9 mouse cellular contexts compared by ENCODE assay signal in genomic region chr8:120505619-120506310, GRCm38 (mm10).
DNase-seq lines count a peak whose midpoint lies in the region; ATAC-seq and TF ChIP-seq lines count a peak whose summit lies in the region.
"Had no signal": no experiment of that assay in that cellular context is flagged by ENCODE, and none has a peak within 500 bp of the region (broad histone marks: within the 10 kb centered on the region; RNA-seq: fewer than 3 reads in every experiment).

No protein-coding gene starts in this region.

- no peak for TF ChIP-seq POLR2A in liver, adult 2 months (IDR thresholded peaks at IDR 0.05; ENCODE audit: extremely low read depth, insufficient read depth, low read length)
- TF ChIP-seq POLR2A in lung, adult 2 months (IDR thresholded peaks at IDR 0.05; ENCODE audit: borderline replicate concordance, extremely low read depth, low read depth, low read length), result no peak

- peaks cover 31% of the 10 kb centered on the region for H3K4me1 ChIP-seq in liver, adult 2 months (ENCODE audit: control insufficient read depth, insufficient read depth, low read length)
- peaks cover 82% of the 10 kb centered on the region for H3K4me1 ChIP-seq in embryonic facial prominence, embryonic 15.5 days
- peaks cover 91% of the 10 kb centered on the region for H3K4me1 ChIP-seq in hindbrain, embryonic 15.5 days (replicated peaks)
- H3K4me1 ChIP-seq in midbrain, postnatal 0 days (ENCODE audit: insufficient read depth, low read length), result peaks cover 45% of the 10 kb centered on the region
- H3K4me1 ChIP-seq in lung, adult 2 months (ENCODE audit: control insufficient read depth, insufficient read depth, low read length), result peaks cover 45% of the 10 kb centered on the region

- H3K4me3 ChIP-seq in liver, adult 2 months (ENCODE audit: insufficient read depth, low read depth, low read length), result no peak overlapping the region
- H3K4me3 ChIP-seq in embryonic facial prominence, embryonic 15.5 days (replicated peaks), result 0 out of 2 replicates have a peak overlapping the region, but pooled peaks have one; percentile 19
- H3K4me3 ChIP-seq in hindbrain, embryonic 15.5 days, result peak overlapping the region; percentile 11; the same call in 1 of the 2 replicates
- H3K4me3 ChIP-seq in midbrain, postnatal 0 days (ENCODE audit: low read depth, low read length), result no peak overlapping the region
- H3K4me3 ChIP-seq in lung, adult 2 months (replicated peaks; ENCODE audit: extremely low read depth, low read depth, low read length), result no peak overlapping the region

- 63% methylated on average over 23 of the region's 23 CpGs for WGBS in liver, adult 2 months
- WGBS in embryonic facial prominence, embryonic 15.5 days, result 27% methylated on average over 23 of the region's 23 CpGs
- WGBS in hindbrain, embryonic 15.5 days, result 11% methylated on average over 23 of the region's 23 CpGs
- 21% methylated on average over 23 of the region's 23 CpGs for WGBS in midbrain, postnatal 0 days
- 44% methylated on average over 23 of the region's 23 CpGs for WGBS in lung, adult 2 months

- DNase-seq in liver, adult 2 months (ENCODE audit: extremely low read depth, low read depth, low spot score), result peak; percentile 67
- no peak for DNase-seq in liver
- no peak for DNase-seq in midbrain, postnatal 0 days (ENCODE audit: low spot score)
- DNase-seq in gastrocnemius, postnatal 14 days, result no peak
- no peak for DNase-seq in lung, adult 2 months

- no peaks in the 10 kb centered on the region for H3K27me3 ChIP-seq in liver, adult 2 months (ENCODE audit: control insufficient read depth, insufficient read depth, low read length)
- H3K27me3 ChIP-seq in embryonic facial prominence, embryonic 15.5 days, result no peaks in the 10 kb centered on the region
- no peaks in the 10 kb centered on the region for H3K27me3 ChIP-seq in hindbrain, embryonic 15.5 days
- no peaks in the 10 kb centered on the region for H3K27me3 ChIP-seq in midbrain, postnatal 0 days (ENCODE audit: insufficient read depth, low read length)
- H3K27me3 ChIP-seq: megakaryocyte, embryonic 14.5 days had no signal

- H3K36me3 ChIP-seq in liver, adult 2 months (ENCODE audit: control insufficient read depth, insufficient read depth, low read length), result no peaks in the 10 kb centered on the region
- H3K36me3 ChIP-seq in embryonic facial prominence, embryonic 15.5 days, result no peaks in the 10 kb centered on the region
- no peaks in the 10 kb centered on the region for H3K36me3 ChIP-seq in hindbrain, embryonic 15.5 days
- H3K36me3 ChIP-seq in midbrain, postnatal 0 days (ENCODE audit: insufficient read depth, low read length), result no peaks in the 10 kb centered on the region

- H3K9ac ChIP-seq in liver, adult 2 months (ENCODE audit: low read depth, low read length), result no peak overlapping the region
- H3K9ac ChIP-seq in embryonic facial prominence, embryonic 15.5 days, result no peak overlapping the region
- H3K9ac ChIP-seq in hindbrain, embryonic 15.5 days, result peak overlapping the region; percentile 18
- no peak overlapping the region; the same call in 1 of the 2 replicates for H3K9ac ChIP-seq in midbrain, postnatal 0 days (replicated peaks; ENCODE audit: low read length, poor library complexity, severe bottlenecking)

- H3K9me3 ChIP-seq in embryonic facial prominence, embryonic 15.5 days (replicated peaks), result no peaks in the 10 kb centered on the region
- no peaks in the 10 kb centered on the region for H3K9me3 ChIP-seq in hindbrain, embryonic 15.5 days
- H3K9me3 ChIP-seq in midbrain, postnatal 0 days (ENCODE audit: low read length), result no peaks in the 10 kb centered on the region
- H3K9me3 ChIP-seq: megakaryocyte, embryonic 14.5 days had no signal

- peak overlapping the region; percentile 45; the same call in 1 of the 2 replicates for H3K4me2 ChIP-seq in embryonic facial prominence, embryonic 15.5 days (replicated peaks)
- H3K4me2 ChIP-seq in hindbrain, embryonic 15.5 days, result peak overlapping the region; percentile 51
- H3K4me2 ChIP-seq in midbrain, postnatal 0 days (ENCODE audit: low read depth, low read length, poor library complexity, severe bottlenecking), result peak overlapping the region; percentile 49

- ATAC-seq in embryonic facial prominence, embryonic 15.5 days (ENCODE audit: insufficient number of reproducible peaks, low FRiP score, low TSS enrichment, low read depth), result no peak
- no peak for ATAC-seq in hindbrain, embryonic 15.5 days (ENCODE audit: low FRiP score, low read depth)
- no peak for ATAC-seq in midbrain, postnatal 0 days (ENCODE audit: low FRiP score)
- no peak for ATAC-seq in activated CD4-positive, CD25-positive, alpha-beta regulatory T cell, adult 4 months

- intact Hi-C loops in gastrocnemius, postnatal 14 days (cut with DNase I; ENCODE audit: low total_unique reads), result no loop called here

- no peak overlapping the region for H3K27ac ChIP-seq in liver, adult 2 months (replicated peaks; ENCODE audit: insufficient read depth, low read depth, low read length)
- H3K27ac ChIP-seq in embryonic facial prominence, embryonic 15.5 days (replicated peaks), result no peak overlapping the region
- peak overlapping the region; percentile 66 for H3K27ac ChIP-seq in hindbrain, embryonic 15.5 days (replicated peaks)
- H3K27ac ChIP-seq in midbrain, postnatal 0 days (ENCODE audit: low read depth, low read length), result peak overlapping the region; percentile 69; the same call in 1 of the 2 replicates

- no peak for TF ChIP-seq CTCF in liver, adult 2 months (IDR thresholded peaks at IDR 0.05; ENCODE audit: low read depth, low read length)
- no peak for TF ChIP-seq CTCF in midbrain, postnatal 0 days (IDR thresholded peaks at IDR 0.05)
- no peak for TF ChIP-seq CTCF in lung, adult 2 months (IDR thresholded peaks at IDR 0.05; ENCODE audit: insufficient read depth, low read length)

- peaks cover 54% of the 10 kb centered on the region for H3K79me2 ChIP-seq in liver, adult 2 months (ENCODE audit: control insufficient read depth, insufficient read depth, low read length)

Comparison
In these comparisons a context has a peak if more than half of its experiments do, and no peak if none do; other contexts are left out.
1. H3K27ac ChIP-seq: peak in hindbrain, embryonic 15.5 days (single experiment) and midbrain, postnatal 0 days (single experiment); none in liver, adult 2 months (single experiment) and embryonic facial prominence, embryonic 15.5 days (single experiment).
2. H3K4me3 ChIP-seq: peak in embryonic facial prominence, embryonic 15.5 days (single experiment) and hindbrain, embryonic 15.5 days (single experiment); none in liver, adult 2 months (single experiment), midbrain, postnatal 0 days (single experiment) and lung, adult 2 months (single experiment).
3. Peak in every context shown above with its lines, with median percentiles within 50 percentile points of each other: H3K4me2 ChIP-seq.